Mouse (Mus musculus) liver, embryonic 11.5 days (tissue): Measurements from ENCODE around the gene Lrmp. TPM values are rescaled to one million over a fixed set of nuclear protein-coding genes. Genes with fewer than 3 reads are reported as not detected.

ENCODE experiments used
- ATAC-seq: fragments of 200-750 bp; cut with Nextera tagmentation; replicated peaks from 2 replicates; pipeline ENCODE4 v1.8.0; 2017; ENCODE audit warnings: moderate number of reproducible peaks, mild to moderate bottlenecking, moderate TSS enrichment, moderate library complexity; ENCODE audit not compliant: low FRiP score
- DNase-seq: peaks from one replicate; pipeline ENCODE4 v3.0.0-alpha.2; 2017; ENCODE audit warnings: low spot score
- H3K27ac ChIP-seq: fragments of 300-500 bp; sonication (generic); 2 replicates; pipeline ENCODE4 v1.5.1; 2014; ENCODE audit warnings: mild to moderate bottlenecking, low read depth, low read length, control low read depth
- H3K27me3 ChIP-seq: fragments of 300-500 bp; sonication (generic); replicated peaks from 2 replicates; pipeline ENCODE4 v1.6.1; 2014; ENCODE audit warnings: low read length, mixed read lengths; ENCODE audit not compliant: control insufficient read depth, insufficient read depth
- H3K36me3 ChIP-seq: fragments of 300-500 bp; sonication (generic); 2 replicates; pipeline ENCODE4 v1.6.1; 2014; ENCODE audit warnings: mild to moderate bottlenecking, low read length, moderate library complexity, mixed read lengths; ENCODE audit not compliant: control insufficient read depth, insufficient read depth
- H3K4me1 ChIP-seq: fragments of 300-500 bp; sonication (generic); replicated peaks from 2 replicates; pipeline ENCODE4 v1.6.1; 2014; ENCODE audit warnings: low read length, mixed read lengths; ENCODE audit not compliant: control insufficient read depth, insufficient read depth
- H3K4me2 ChIP-seq: fragments of 300-500 bp; sonication (generic); 2 replicates; pipeline ENCODE4 v1.6.1; 2014; ENCODE audit warnings: mild to moderate bottlenecking, control low read depth, moderate library complexity
- H3K4me3 ChIP-seq: fragments of 300-500 bp; sonication (generic); 2 replicates; pipeline ENCODE4 v1.5.1; 2014; ENCODE audit warnings: low read depth, low read length, control low read depth
- H3K9ac ChIP-seq: fragments of 300-500 bp; sonication (generic); 2 replicates; pipeline ENCODE4 v1.6.1; 2014; ENCODE audit warnings: low read depth, low read length, control low read depth
- H3K9me3 ChIP-seq: fragments of 300-500 bp; sonication (generic); 2 replicates; pipeline ENCODE4 v1.6.1; 2016; ENCODE audit warnings: low read length, inconsistent platforms, mixed read lengths; ENCODE audit not compliant: control insufficient read depth
- WGBS: fragments of 180-500 bp; shearing (Covaris S2); extraction: QIAGEN DNeasy Blood & Tissue Kit; methylation state at CpG from one replicate; pipeline ENCODE4 v1.1.7; 2014; 5-methylcytosine and 5-hydroxymethylcytosine counted together
- polyA plus RNA-seq: library from polyadenylated mRNA; unstranded; fragments of >200 nt; fragmentation: Nextera tagmentation; extraction: Ambion mirVana; gene quantifications from 2 replicates; pipeline ENCODE4 v1.2.1, GENCODE M21; 2014

The Lrmp gene
- polyA plus RNA-seq, 1 experiment from 2014 or later, result 28.8 TPM

GRCm38 (mm10) chr6:145114561-145114960 lies 892 bp upstream of the Lrmp start:
- DNase-seq (no peak), ATAC-seq (no peak)
- no peak overlapping the region for H3K27ac ChIP-seq
- WGBS, result 71% methylated on average over 2 of the region's 2 CpGs
- H3K36me3 ChIP-seq, result no peaks in the 10 kb centered on the region
- no peak overlapping the region for H3K4me2 ChIP-seq
- H3K4me1 ChIP-seq, result peaks cover 11% of the 10 kb centered on the region
- no peaks in the 10 kb centered on the region for H3K9me3 ChIP-seq
- H3K27me3 ChIP-seq, result no peaks in the 10 kb centered on the region
- H3K9ac ChIP-seq, result no peak overlapping the region
- no peak overlapping the region for H3K4me3 ChIP-seq

DNA sequence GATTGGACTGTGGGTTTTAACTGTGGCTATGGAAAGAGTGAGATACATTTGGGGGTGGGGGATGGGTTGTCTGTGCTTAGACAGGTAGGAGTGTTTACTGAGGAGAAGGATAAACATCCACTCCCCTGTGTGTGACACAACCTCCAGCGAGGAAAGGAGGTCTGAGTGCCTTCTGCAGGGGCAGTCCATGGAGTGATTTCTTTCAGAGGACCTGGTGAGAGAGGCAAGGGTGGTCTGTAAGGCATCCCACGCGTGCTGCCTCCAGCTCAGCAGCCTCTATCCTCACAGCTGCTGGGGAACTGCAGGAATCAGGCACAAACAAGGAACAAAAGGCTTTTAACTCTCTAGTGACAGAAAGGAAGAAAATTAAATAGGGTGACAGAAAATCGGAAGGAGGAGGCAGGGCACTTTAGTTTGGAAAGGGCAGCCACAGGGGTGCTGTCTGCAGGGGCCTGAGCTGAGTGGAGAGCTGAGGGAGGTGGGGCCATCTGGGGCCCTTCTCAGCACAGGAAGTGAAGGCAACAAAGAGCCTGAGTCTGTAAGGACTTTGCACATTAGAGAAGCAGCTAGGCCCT lies 732 bp downstream of the Lrmp start:
- H3K9ac ChIP-seq, result 0 out of 2 replicates have a peak overlapping the region, but pooled peaks have one; percentile 27
- H3K4me3 ChIP-seq, result no peak overlapping the region
- H3K9me3 ChIP-seq, result no peaks in the 10 kb centered on the region
- 26% methylated on average over 4 of the region's 4 CpGs for WGBS
- H3K4me2 ChIP-seq, result peak overlapping the region; percentile 12; the same call in 1 of the 2 replicates
- H3K36me3 ChIP-seq, result no peaks in the 10 kb centered on the region
- peak; percentile 65 for ATAC-seq
- no peak for DNase-seq
- H3K4me1 ChIP-seq, result peaks cover 23% of the 10 kb centered on the region
- H3K27ac ChIP-seq, result peak overlapping the region; percentile 69
- H3K27me3 ChIP-seq, result no peaks in the 10 kb centered on the region

- H3K4me1 ChIP-seq, result peaks cover 49% of the 10 kb centered on the region
- WGBS, result 62% methylated on average over 2 of the region's 2 CpGs
- H3K9ac ChIP-seq, result no peak overlapping the region
Observed at GRCm38 (mm10) chr6:145120086-145120485, 4.6 kb downstream of the Lrmp start.

GRCm38 (mm10) chr6:145120787-145121589 lies 5.5 kb downstream of the Lrmp start:
- DNase-seq, result no peak

More at GRCm38 (mm10) chr6:145120086-145120485, 4.6 kb downstream of the Lrmp start:
- Histone ChIP-seq H3K36me3 (no peaks in the 10 kb centered on the region), H3K9me3 (no peaks in the 10 kb centered on the region), H3K27ac (no peak overlapping the region), H3K4me3 (no peak overlapping the region), H3K27me3 (no peaks in the 10 kb centered on the region), H3K4me2 (peak overlapping the region; percentile 59; the same call in 1 of the 2 replicates)
- DNase-seq, result no peak
- ATAC-seq, result no peak

GRCm38 (mm10) chr6:145121590-145122420 lies 6.4 kb downstream of the Lrmp start:
- H3K9me3 ChIP-seq, result no peaks in the 10 kb centered on the region
- peak overlapping the region; percentile 43 for H3K4me3 ChIP-seq
- peaks cover 47% of the 10 kb centered on the region for H3K4me1 ChIP-seq
- H3K27ac ChIP-seq, result peak overlapping the region; percentile 86
- DNase-seq (peak; percentile 65), ATAC-seq (peak; percentile 32)
- no peaks in the 10 kb centered on the region for H3K27me3 ChIP-seq
- peak overlapping the region; percentile 59 for H3K4me2 ChIP-seq
- no peaks in the 10 kb centered on the region for H3K36me3 ChIP-seq
- peak overlapping the region; percentile 59 for H3K9ac ChIP-seq
- 26% methylated on average over 21 of the region's 21 CpGs for WGBS

More at GRCm38 (mm10) chr6:145120787-145121589, 5.5 kb downstream of the Lrmp start:
- no peaks in the 10 kb centered on the region for H3K9me3 ChIP-seq
- peak overlapping the region; percentile 59 for H3K9ac ChIP-seq
- WGBS, result 17% methylated on average over 18 of the region's 18 CpGs
- peaks cover 55% of the 10 kb centered on the region for H3K4me1 ChIP-seq
- H3K36me3 ChIP-seq, result no peaks in the 10 kb centered on the region
- peak overlapping the region; percentile 86 for H3K27ac ChIP-seq
- no peaks in the 10 kb centered on the region for H3K27me3 ChIP-seq
- H3K4me2 ChIP-seq, result peak overlapping the region; percentile 59
- H3K4me3 ChIP-seq, result peak overlapping the region; percentile 43; the same call in 1 of the 2 replicates
- ATAC-seq, result 0 out of 2 replicates have a peak, but pooled peaks have one; percentile 8

DNA sequence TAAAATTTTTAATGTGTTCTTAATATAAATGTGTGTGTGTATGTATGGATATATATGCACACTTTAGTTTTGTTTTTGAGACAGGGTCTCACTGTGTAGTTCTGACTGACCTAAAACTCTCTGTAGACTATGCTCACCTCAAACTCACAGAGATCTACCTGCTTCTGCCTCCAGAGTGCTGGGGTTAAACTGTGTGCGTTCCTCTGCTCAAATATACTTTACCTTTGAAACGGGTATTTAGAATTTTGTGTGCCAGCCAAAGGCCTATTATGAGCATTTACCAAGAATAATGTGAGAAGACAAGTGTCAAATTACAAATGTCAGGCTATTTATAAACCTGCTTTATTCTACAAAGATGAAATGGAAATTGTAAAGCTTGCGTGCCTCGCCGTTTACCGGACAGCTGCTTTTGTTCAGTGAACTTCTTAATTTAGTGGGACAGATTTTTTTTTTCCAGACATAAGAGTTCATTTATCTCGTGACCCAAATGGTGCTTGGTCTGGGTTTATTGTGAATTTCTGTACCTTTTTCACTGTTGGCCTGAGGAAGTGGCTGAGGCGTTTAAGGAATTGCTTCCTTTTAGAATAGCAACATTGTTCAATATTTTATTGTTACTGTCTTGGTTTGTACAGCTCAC lies 7.1 kb downstream of the Lrmp start:
- peak overlapping the region; percentile 59; the same call in 1 of the 2 replicates for H3K9ac ChIP-seq
- H3K27me3 ChIP-seq, result no peaks in the 10 kb centered on the region
- no peaks in the 10 kb centered on the region; the same call in 1 of the 2 replicates for H3K9me3 ChIP-seq
- no peaks in the 10 kb centered on the region for H3K36me3 ChIP-seq
- no peak for DNase-seq
- H3K4me2 ChIP-seq, result peak overlapping the region; percentile 59
- ATAC-seq, result no peak
- H3K4me3 ChIP-seq, result peak overlapping the region; percentile 43
- H3K27ac ChIP-seq, result peak overlapping the region; percentile 86
- peaks cover 45% of the 10 kb centered on the region for H3K4me1 ChIP-seq
- WGBS, result 58% methylated on average over 8 of the region's 8 CpGs

DNA sequence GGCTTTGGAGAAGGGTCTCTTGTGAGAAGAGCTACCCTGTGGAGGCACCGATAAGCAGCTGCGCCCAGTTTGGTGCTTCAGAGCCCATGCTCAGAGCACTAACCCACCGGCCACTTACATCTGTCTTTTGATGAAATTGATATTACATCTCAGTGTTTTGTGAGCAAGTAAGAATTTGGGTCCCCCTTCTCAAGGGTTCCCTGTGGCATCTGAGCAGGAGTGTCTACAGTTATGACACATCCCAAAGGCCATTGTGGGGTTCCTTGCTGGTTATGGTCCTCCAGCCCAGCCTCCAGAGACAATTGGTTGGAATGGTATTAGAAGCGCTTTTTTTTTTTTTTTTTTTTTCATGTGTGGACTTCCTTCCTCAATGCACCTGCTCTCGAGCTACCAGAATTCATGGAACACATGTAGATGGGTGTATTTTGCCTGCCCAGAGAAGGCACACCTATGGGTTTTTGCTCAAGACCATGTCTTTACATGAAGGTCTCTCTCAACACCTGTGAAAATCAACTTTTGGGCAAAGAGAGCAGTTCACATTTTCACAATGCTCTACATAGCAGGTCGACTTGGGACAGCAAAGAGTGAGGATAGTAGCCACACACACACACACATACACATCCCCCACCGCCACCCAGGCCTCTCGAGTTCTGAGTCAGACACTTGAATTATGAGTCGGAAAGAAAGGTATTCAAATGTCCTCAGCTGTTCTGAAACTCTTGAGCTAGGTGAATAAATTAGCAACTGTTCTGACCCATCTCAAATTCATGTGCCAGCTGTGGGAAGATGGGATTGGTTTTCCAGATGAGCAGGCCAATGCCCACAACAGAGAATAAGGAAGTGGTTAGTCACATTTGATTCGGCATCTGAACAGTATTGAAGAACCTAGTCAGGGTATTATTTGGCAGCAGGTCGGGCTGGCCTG lies 7.9 kb downstream of the Lrmp start:
- Histone ChIP-seq H3K9me3 (no peaks in the 10 kb centered on the region; the same call in 1 of the 2 replicates), H3K36me3 (no peaks in the 10 kb centered on the region), H3K9ac (no peak overlapping the region), H3K27ac (no peak overlapping the region), H3K4me2 (peak overlapping the region; percentile 59), H3K4me3 (peak overlapping the region; percentile 7; the same call in 1 of the 2 replicates), H3K4me1 (peaks cover 45% of the 10 kb centered on the region), H3K27me3 (no peaks in the 10 kb centered on the region)
- DNase-seq, result no peak
- WGBS, result 51% methylated on average over 11 of the region's 11 CpGs
- ATAC-seq, result no peak; the same call in 1 of the 2 replicates
